Mouse (Mus musculus) C2C12 (cell line): ENCODE measurements around the gene Itgb3bp. TPM values are rescaled to one million over a fixed set of nuclear protein-coding genes. Genes with fewer than 3 reads are reported as not detected.

Source experiments
- H3K27me3 ChIP-seq: one replicate; pipeline ENCODE4 v1.6.1; 2011; ENCODE audit not compliant: control insufficient read depth, insufficient read depth, insufficient read length
- H3K36me3 ChIP-seq: one replicate; pipeline ENCODE4 v1.6.1; 2011; ENCODE audit not compliant: control insufficient read depth, insufficient read depth
- H3K4me3 ChIP-seq: one replicate; pipeline ENCODE4 v1.5.1; 2011; ENCODE audit warnings: mild to moderate bottlenecking, control low read depth; ENCODE audit not compliant: poor library complexity, insufficient read depth, severe bottlenecking
- H3K79me2 ChIP-seq: one replicate; pipeline ENCODE4 v1.6.1; 2011; ENCODE audit not compliant: control insufficient read depth, insufficient read depth
- H3K79me3 ChIP-seq: one replicate; pipeline ENCODE4 v1.6.1; 2011; ENCODE audit warnings: low read depth, control low read depth
- H3ac ChIP-seq: one replicate; pipeline ENCODE3; 2011; ENCODE audit warnings: low read depth; ENCODE audit not compliant: control insufficient read depth, insufficient read length
- CEBPB ChIP-seq: IDR thresholded peaks from one replicate; pipeline ENCODE4 v1.6.1; 2011; ENCODE audit warnings: low read depth, mild to moderate bottlenecking, control low read depth, moderate library complexity
- CTCF ChIP-seq: IDR thresholded peaks from one replicate; pipeline ENCODE4 v1.5.1; 2011; ENCODE audit not compliant: control insufficient read depth, insufficient read depth, insufficient read length
- FOSL1 ChIP-seq: IDR thresholded peaks from one replicate; pipeline ENCODE4 v1.8.0; 2011; ENCODE audit warnings: mild to moderate bottlenecking, low read length; ENCODE audit not compliant: poor library complexity, insufficient read depth, severe bottlenecking
- MAX ChIP-seq: IDR thresholded peaks from one replicate; pipeline ENCODE4 v1.6.1; 2011; ENCODE audit warnings: mild to moderate bottlenecking, control low read depth
- MYOD1 ChIP-seq: IDR thresholded peaks from one replicate; pipeline ENCODE4 v1.6.1; 2011; ENCODE audit warnings: low read depth; ENCODE audit not compliant: control insufficient read depth, insufficient read length
- MYOG ChIP-seq: IDR thresholded peaks from one replicate; pipeline ENCODE4 v1.6.1; 2011; ENCODE audit not compliant: control insufficient read depth, insufficient read length; ENCODE audit errors: extremely low read depth
- USF1 ChIP-seq: IDR thresholded peaks from one replicate; pipeline ENCODE4 v1.6.1; 2011; ENCODE audit warnings: low read depth, mild to moderate bottlenecking, control low read depth, moderate library complexity
- polyA plus RNA-seq: library from polyadenylated mRNA; unstranded; fragments of >200 nt; fragmentation: generic; extraction: Trizol; gene quantifications from one replicate; pipeline ENCODE4 v1.2.1, GENCODE M21; 2012; ENCODE audit warnings: missing spikeins

The Itgb3bp gene
- polyA plus RNA-seq, 1 experiment: 5.0 TPM

GRCm38 (mm10) chr4:99953904-99954303 is 24.3 kb upstream of the Itgb3bp start:
- H3K79me2 ChIP-seq: no peaks in the 10 kb centered on the region
- TF ChIP-seq MYOD1 (no peak), FOSL1 (no peak), CTCF (no peak), CEBPB (no peak), MAX (no peak), USF1 (no peak), MYOG (no peak)
- no peaks in the 10 kb centered on the region for H3K27me3 ChIP-seq
- no peak overlapping the region for H3K4me3 ChIP-seq
- H3ac ChIP-seq: no peak overlapping the region
- no peaks in the 10 kb centered on the region for H3K36me3 ChIP-seq
- peaks cover 1% of the 10 kb centered on the region for H3K79me3 ChIP-seq

GRCm38 (mm10) chr4:99947896-99948295 is 18.3 kb upstream of the Itgb3bp start:
- H3K36me3 ChIP-seq: no peaks in the 10 kb centered on the region
- H3K79me2 ChIP-seq: no peaks in the 10 kb centered on the region
- no peak for TF ChIP-seq MAX
- TF ChIP-seq MYOD1: no peak
- TF ChIP-seq FOSL1: no peak
- TF ChIP-seq CEBPB: no peak
- TF ChIP-seq MYOG: no peak
- no peak for TF ChIP-seq CTCF
- TF ChIP-seq USF1: no peak
- peaks cover 1% of the 10 kb centered on the region for H3K79me3 ChIP-seq
- no peaks in the 10 kb centered on the region for H3K27me3 ChIP-seq
- H3ac ChIP-seq: no peak overlapping the region
- H3K4me3 ChIP-seq: no peak overlapping the region

GRCm38 (mm10) chr4:99947192-99947591 is 17.6 kb upstream of the Itgb3bp start:
- Histone ChIP-seq H3K36me3 (no peaks in the 10 kb centered on the region), H3ac (no peak overlapping the region), H3K79me3 (peaks cover 1% of the 10 kb centered on the region), H3K79me2 (no peaks in the 10 kb centered on the region), H3K27me3 (no peaks in the 10 kb centered on the region), H3K4me3 (no peak overlapping the region)
- TF ChIP-seq CTCF (no peak), MYOD1 (no peak), CEBPB (no peak), MAX (no peak), USF1 (no peak), MYOG (no peak), FOSL1 (no peak)

GRCm38 (mm10) chr4:99946516-99946915 is 16.9 kb upstream of the Itgb3bp start:
- TF ChIP-seq MAX (no peak), MYOD1 (no peak), CEBPB (no peak), CTCF (no peak), USF1 (no peak), MYOG (no peak)
- Histone ChIP-seq H3K27me3 (no peaks in the 10 kb centered on the region), H3ac (no peak overlapping the region), H3K79me2 (no peaks in the 10 kb centered on the region), H3K4me3 (no peak overlapping the region), H3K79me3 (peaks cover 1% of the 10 kb centered on the region), H3K36me3 (no peaks in the 10 kb centered on the region)

- Histone ChIP-seq H3K79me2 (no peaks in the 10 kb centered on the region), H3K79me3 (no peaks in the 10 kb centered on the region), H3K4me3 (no peak overlapping the region), H3K27me3 (no peaks in the 10 kb centered on the region), H3ac (no peak overlapping the region), H3K36me3 (no peaks in the 10 kb centered on the region)
- TF ChIP-seq MYOD1: no peak
- TF ChIP-seq MYOG: no peak
- TF ChIP-seq USF1: no peak
- TF ChIP-seq MAX: no peak
- TF ChIP-seq CEBPB: no peak
- no peak for TF ChIP-seq CTCF
- TF ChIP-seq FOSL1: no peak
Observed at GRCm38 (mm10) chr4:99945011-99945410, 15.4 kb upstream of the Itgb3bp start.

- Histone ChIP-seq H3K27me3 (no peaks in the 10 kb centered on the region), H3K79me3 (no peaks in the 10 kb centered on the region), H3K79me2 (no peaks in the 10 kb centered on the region), H3K36me3 (no peaks in the 10 kb centered on the region), H3K4me3 (no peak overlapping the region), H3ac (no peak overlapping the region)
- TF ChIP-seq CTCF: no peak
Observed at GRCm38 (mm10) chr4:99944606-99945005, 15.0 kb upstream of the Itgb3bp start.
